Mouse (Mus musculus) liver, embryonic 15.5 days (tissue): ENCODE results near the gene Vsig8. TPM values are rescaled to one million over a fixed set of nuclear protein-coding genes. Genes with fewer than 3 reads are reported as not detected.
A peak's percentile ranks its signal among the peaks of the same experiment; 100 is the strongest.

ENCODE experiments used
- ATAC-seq: fragments of 200-750 bp; cut with Nextera tagmentation; 2 replicates; pipeline ENCODE4 v1.8.0; 2017; ENCODE audit warnings: moderate number of reproducible peaks, mild to moderate bottlenecking, moderate library complexity; ENCODE audit not compliant: insufficient read depth
- H3K27ac ChIP-seq: fragments of 300-500 bp; sonication (generic); replicated peaks from 2 replicates; pipeline ENCODE4 v1.5.1; 2015; ENCODE audit warnings: mild to moderate bottlenecking, inconsistent platforms
- H3K27me3 ChIP-seq: fragments of 300-500 bp; sonication (generic); 2 replicates; pipeline ENCODE4 v1.6.1; 2015; ENCODE audit warnings: mild to moderate bottlenecking, inconsistent platforms
- H3K36me3 ChIP-seq: fragments of 300-500 bp; sonication (generic); replicated peaks from 2 replicates; pipeline ENCODE4 v1.6.1; 2015; ENCODE audit warnings: moderate library complexity, mild to moderate bottlenecking, inconsistent platforms
- H3K4me1 ChIP-seq: fragments of 300-500 bp; sonication (generic); replicated peaks from 2 replicates; pipeline ENCODE4 v1.6.1; 2015; ENCODE audit warnings: inconsistent platforms
- H3K4me2 ChIP-seq: fragments of 300-500 bp; sonication (generic); 2 replicates; pipeline ENCODE4 v1.6.1; 2015; ENCODE audit warnings: moderate library complexity, mild to moderate bottlenecking, inconsistent platforms
- H3K4me3 ChIP-seq: fragments of 300-500 bp; sonication (generic); replicated peaks from 2 replicates; pipeline ENCODE4 v1.5.1; 2015; ENCODE audit warnings: mild to moderate bottlenecking, inconsistent platforms
- H3K9ac ChIP-seq: fragments of 300-500 bp; sonication (generic); 2 replicates; pipeline ENCODE4 v1.6.1; 2015; ENCODE audit warnings: moderate library complexity, mild to moderate bottlenecking, inconsistent platforms
- H3K9me3 ChIP-seq: fragments of 300-500 bp; sonication (generic); replicated peaks from 2 replicates; pipeline ENCODE4 v1.6.1; 2016; ENCODE audit warnings: inconsistent platforms
- WGBS: fragments of 180-500 bp; shearing (Covaris S2); methylation state at CpG from one replicate; pipeline ENCODE4 v1.1.7; 2015; ENCODE audit warnings: mixed read lengths; ENCODE audit not compliant: insufficient replicate concordance; 5-methylcytosine and 5-hydroxymethylcytosine counted together
- polyA plus RNA-seq: library from polyadenylated mRNA; unstranded; fragments of >200 nt; fragmentation: Nextera tagmentation; extraction: Ambion mirVana; gene quantifications from 2 replicates; pipeline ENCODE4 v1.2.1, GENCODE M21; 2015

The Vsig8 gene
- polyA plus RNA-seq, 1 experiment from 2014 or later = not detected

- Histone ChIP-seq H3K9ac (no peak overlapping the region), H3K4me3 (no peak overlapping the region), H3K27ac (no peak overlapping the region), H3K9me3 (no peaks in the 10 kb centered on the region), H3K27me3 (peaks cover 63% of the 10 kb centered on the region), H3K4me1 (peaks cover 13% of the 10 kb centered on the region; the same call in 1 of the 2 replicates), H3K36me3 (no peaks in the 10 kb centered on the region), H3K4me2 (no peak overlapping the region)
- 3% methylated on average over 7 of the region's 7 CpGs for WGBS
- no peak for ATAC-seq
These were observed 27.0 kb upstream of the Vsig8 start for GRCm38 (mm10) chr1:172528701-172529100.

DNA sequence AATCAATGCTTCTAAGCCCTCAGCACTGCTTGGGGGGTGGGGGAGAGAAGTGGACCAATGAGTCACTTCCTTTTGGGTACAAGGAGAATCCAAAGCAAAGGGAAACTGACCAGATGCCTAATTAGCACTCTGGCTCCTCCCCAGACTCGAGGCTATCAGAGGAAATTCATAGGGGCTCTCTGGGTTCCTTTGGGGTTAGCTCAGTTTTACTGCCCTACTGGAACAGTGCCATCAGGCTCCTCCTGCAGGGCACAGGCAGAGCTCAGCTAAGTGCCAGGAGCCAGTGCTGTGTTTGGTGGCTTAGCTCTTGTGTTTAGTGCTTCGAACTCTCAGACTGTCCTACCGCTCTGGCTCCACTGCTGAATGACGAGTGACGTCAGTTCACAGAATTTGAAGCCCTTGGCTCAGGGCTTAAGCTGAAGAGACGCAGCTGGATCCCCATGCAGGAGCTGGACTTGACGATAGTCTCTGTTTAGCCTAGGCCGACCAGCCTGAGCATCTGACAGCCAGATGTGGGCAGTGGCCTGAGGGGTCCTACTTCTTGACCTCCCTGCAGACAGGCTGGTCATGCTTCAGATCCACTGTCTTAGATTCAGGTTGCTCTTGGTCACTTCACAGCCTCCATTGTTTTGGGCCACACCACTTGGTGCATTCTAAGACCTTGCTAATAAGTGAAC is 25.1 kb upstream of the Vsig8 start:
- Histone ChIP-seq H3K4me1 (peaks cover 8% of the 10 kb centered on the region; the same call in 1 of the 2 replicates), H3K9me3 (no peaks in the 10 kb centered on the region), H3K36me3 (no peaks in the 10 kb centered on the region), H3K9ac (no peak overlapping the region), H3K4me2 (no peak overlapping the region), H3K4me3 (no peak overlapping the region), H3K27ac (no peak overlapping the region), H3K27me3 (peaks cover 55% of the 10 kb centered on the region)
- ATAC-seq = no peak
- 44% methylated on average over 8 of the region's 8 CpGs for WGBS

DNA sequence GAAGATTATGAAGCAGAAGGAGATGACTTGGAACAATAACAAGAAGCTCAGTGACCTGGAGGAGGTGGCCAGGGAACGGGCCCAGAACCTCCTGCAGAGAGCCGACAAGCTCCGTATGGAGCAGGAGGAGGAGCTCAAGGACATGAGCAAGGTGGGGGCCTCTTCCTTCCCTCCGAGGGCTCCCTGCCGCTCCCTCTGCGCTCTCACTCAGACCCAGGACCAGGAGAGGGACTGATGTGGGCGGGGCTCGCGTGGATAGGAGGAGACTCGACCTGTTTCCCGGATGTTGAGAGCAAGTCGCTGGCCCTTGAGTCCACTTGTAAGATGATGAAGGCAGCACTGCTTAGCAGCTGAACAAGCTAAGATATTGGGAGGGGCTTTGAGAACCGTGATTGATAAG is 23.2 kb upstream of the Vsig8 start:
- H3K27me3 ChIP-seq = peaks cover 36% of the 10 kb centered on the region
- no peak overlapping the region for H3K4me3 ChIP-seq
- H3K4me1 ChIP-seq = peaks cover 3% of the 10 kb centered on the region; the same call in 1 of the 2 replicates
- 4% methylated on average over 13 of the region's 13 CpGs for WGBS
- H3K36me3 ChIP-seq = no peaks in the 10 kb centered on the region
- ATAC-seq = no peak
- H3K9me3 ChIP-seq = no peaks in the 10 kb centered on the region
- H3K9ac ChIP-seq = no peak overlapping the region
- no peak overlapping the region for H3K4me2 ChIP-seq
- no peak overlapping the region for H3K27ac ChIP-seq

DNA sequence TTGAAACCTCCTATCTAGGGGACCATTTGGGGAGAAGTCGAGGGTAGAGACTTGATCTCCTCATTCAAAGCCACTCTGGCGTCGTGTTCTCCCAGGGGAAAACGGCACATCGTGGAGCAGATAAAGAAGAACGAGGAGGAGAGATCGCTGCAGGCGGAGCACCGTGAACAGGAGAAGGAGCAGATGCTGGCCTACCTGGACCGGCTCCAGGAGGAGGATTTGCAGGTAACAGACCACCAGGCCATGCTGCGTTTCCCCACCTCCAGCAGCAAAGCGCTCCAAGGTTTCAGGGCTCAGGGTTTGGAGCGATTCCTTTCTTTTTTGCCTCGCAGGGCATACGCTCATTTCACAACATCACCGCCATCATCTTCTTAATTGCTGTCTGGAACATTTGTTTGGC is 20.6 kb upstream of the Vsig8 start:
- no peak overlapping the region for H3K4me2 ChIP-seq
- 79% methylated on average over 16 of the region's 16 CpGs for WGBS
- ATAC-seq = no peak
- no peak overlapping the region for H3K27ac ChIP-seq
- peaks cover 3% of the 10 kb centered on the region; the same call in 1 of the 2 replicates for H3K4me1 ChIP-seq
- no peaks in the 10 kb centered on the region for H3K36me3 ChIP-seq
- no peak overlapping the region for H3K4me3 ChIP-seq
- no peaks in the 10 kb centered on the region for H3K9me3 ChIP-seq
- H3K9ac ChIP-seq = no peak overlapping the region
- H3K27me3 ChIP-seq = peaks cover 32% of the 10 kb centered on the region

DNA sequence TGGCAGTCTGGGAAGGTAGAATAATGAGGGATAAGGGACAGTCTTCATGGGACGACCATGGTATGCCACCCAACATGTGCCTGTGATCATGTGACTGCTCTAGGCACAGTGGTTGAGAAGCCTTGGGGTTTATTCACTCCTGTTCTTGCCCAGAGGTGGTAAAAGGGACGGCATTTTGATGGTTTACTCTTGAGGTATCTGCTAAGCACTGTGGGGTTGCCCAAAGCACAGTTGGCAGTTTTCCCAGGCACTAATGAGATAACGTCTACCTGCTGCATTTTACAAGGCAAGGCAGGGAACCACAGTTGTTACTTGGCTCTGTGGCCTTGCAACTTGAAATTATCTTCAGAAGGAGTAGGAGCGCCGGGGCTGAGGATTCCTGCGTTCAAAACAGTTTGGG is 15.9 kb upstream of the Vsig8 start:
- 48% methylated on average over 6 of the region's 6 CpGs for WGBS
- Histone ChIP-seq H3K4me1 (no peaks in the 10 kb centered on the region), H3K4me3 (no peak overlapping the region), H3K27ac (no peak overlapping the region), H3K9ac (no peak overlapping the region), H3K27me3 (no peaks in the 10 kb centered on the region; the same call in 1 of the 2 replicates), H3K36me3 (no peaks in the 10 kb centered on the region), H3K9me3 (no peaks in the 10 kb centered on the region), H3K4me2 (no peak overlapping the region)
- no peak for ATAC-seq

GRCm38 (mm10) chr1:172540283-172540820 is 15.4 kb upstream of the Vsig8 start:
- H3K4me3 ChIP-seq = no peak overlapping the region
- no peak overlapping the region for H3K9ac ChIP-seq
- ATAC-seq = no peak
- no peak overlapping the region for H3K4me2 ChIP-seq
- H3K4me1 ChIP-seq = no peaks in the 10 kb centered on the region
- H3K27me3 ChIP-seq = no peaks in the 10 kb centered on the region; the same call in 1 of the 2 replicates
- H3K27ac ChIP-seq = no peak overlapping the region
- H3K36me3 ChIP-seq = no peaks in the 10 kb centered on the region
- H3K9me3 ChIP-seq = no peaks in the 10 kb centered on the region
- WGBS = 53% methylated on average over 11 of the region's 11 CpGs

- peaks cover 14% of the 10 kb centered on the region for H3K27me3 ChIP-seq
- H3K4me2 ChIP-seq = no peak overlapping the region
- ATAC-seq = no peak
- H3K9me3 ChIP-seq = no peaks in the 10 kb centered on the region
- H3K27ac ChIP-seq = no peak overlapping the region
- no peaks in the 10 kb centered on the region for H3K36me3 ChIP-seq
- no peak overlapping the region for H3K9ac ChIP-seq
- H3K4me3 ChIP-seq = no peak overlapping the region
- no peaks in the 10 kb centered on the region; the same call in 1 of the 2 replicates for H3K4me1 ChIP-seq
- 63% methylated on average over 4 of the region's 4 CpGs for WGBS
These were observed 9.7 kb upstream of the Vsig8 start for GRCm38 (mm10) chr1:172546062-172546461.

DNA sequence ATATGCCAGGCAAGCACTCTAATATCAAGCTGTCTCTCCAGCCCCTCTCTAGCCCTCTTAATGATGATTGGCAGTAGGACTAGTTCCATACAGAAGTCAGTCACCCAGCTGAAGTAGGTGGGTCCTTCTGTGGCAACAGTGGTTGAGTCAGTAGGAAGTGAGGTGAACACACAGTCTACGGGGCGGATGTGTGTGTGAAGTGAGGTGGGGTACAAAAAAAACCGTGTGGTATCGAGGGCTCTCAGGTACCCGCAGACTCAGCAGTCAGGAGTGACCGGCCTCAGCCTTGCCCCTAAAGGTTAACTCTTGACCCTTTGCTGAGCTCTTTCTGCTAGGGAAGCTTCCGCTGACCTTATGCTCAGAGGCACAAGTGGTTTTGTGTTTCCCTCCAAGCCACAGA is 7.2 kb upstream of the Vsig8 start:
- Histone ChIP-seq H3K9ac (no peak overlapping the region), H3K4me2 (peak overlapping the region; percentile 33), H3K4me1 (no peaks in the 10 kb centered on the region; the same call in 1 of the 2 replicates), H3K36me3 (no peaks in the 10 kb centered on the region), H3K27ac (no peak overlapping the region), H3K9me3 (no peaks in the 10 kb centered on the region), H3K27me3 (peaks cover 14% of the 10 kb centered on the region), H3K4me3 (no peak overlapping the region)
- no peak for ATAC-seq
- 12% methylated on average over 7 of the region's 7 CpGs for WGBS

GRCm38 (mm10) chr1:172549314-172549713 is 6.4 kb upstream of the Vsig8 start:
- Histone ChIP-seq H3K4me1 (no peaks in the 10 kb centered on the region; the same call in 1 of the 2 replicates), H3K9ac (no peak overlapping the region), H3K4me3 (peak overlapping the region; percentile 42), H3K27me3 (peaks cover 14% of the 10 kb centered on the region), H3K27ac (no peak overlapping the region), H3K9me3 (no peaks in the 10 kb centered on the region), H3K4me2 (peak overlapping the region; percentile 50), H3K36me3 (no peaks in the 10 kb centered on the region)
- WGBS = 17% methylated on average over 2 of the region's 2 CpGs
- ATAC-seq = no peak

- peaks cover 14% of the 10 kb centered on the region for H3K27me3 ChIP-seq
- 3% methylated on average over 8 of the region's 8 CpGs for WGBS
- H3K4me3 ChIP-seq = peak overlapping the region; percentile 42
- no peaks in the 10 kb centered on the region; the same call in 1 of the 2 replicates for H3K4me1 ChIP-seq
- no peak for ATAC-seq
- no peaks in the 10 kb centered on the region for H3K9me3 ChIP-seq
- H3K4me2 ChIP-seq = peak overlapping the region; percentile 50
- no peak overlapping the region for H3K9ac ChIP-seq
- H3K36me3 ChIP-seq = no peaks in the 10 kb centered on the region
- H3K27ac ChIP-seq = no peak overlapping the region
These were observed 6.0 kb upstream of the Vsig8 start for GRCm38 (mm10) chr1:172549717-172550116.

DNA sequence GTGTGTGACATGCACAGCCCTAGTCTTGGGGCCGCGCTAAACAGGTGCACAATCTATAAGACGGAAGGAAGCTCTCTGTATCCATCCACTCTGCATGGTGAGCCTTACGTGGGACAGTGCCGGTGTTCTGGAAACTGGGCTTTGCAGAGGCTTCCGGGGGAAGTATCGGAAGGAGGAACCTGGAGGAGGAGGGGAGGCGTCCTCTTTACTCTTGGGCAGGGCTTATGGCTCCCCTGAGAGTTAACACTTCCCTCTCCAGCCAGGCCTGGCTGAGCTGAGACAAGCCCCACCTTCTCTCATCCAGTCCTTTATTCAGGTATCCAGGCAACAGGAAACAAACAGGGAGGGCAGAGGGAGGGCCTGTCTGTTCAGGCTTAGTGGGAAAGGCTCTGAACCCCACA is 5.2 kb upstream of the Vsig8 start:
- Histone ChIP-seq H3K4me3 (peak overlapping the region; percentile 42), H3K36me3 (no peaks in the 10 kb centered on the region), H3K4me1 (no peaks in the 10 kb centered on the region; the same call in 1 of the 2 replicates), H3K27ac (no peak overlapping the region), H3K9ac (no peak overlapping the region), H3K4me2 (peak overlapping the region; percentile 50), H3K27me3 (peaks cover 14% of the 10 kb centered on the region), H3K9me3 (no peaks in the 10 kb centered on the region)
- peak; percentile 52 for ATAC-seq
- 2% methylated on average over 8 of the region's 8 CpGs for WGBS
